Mouse (Mus musculus): ENCODE measurements around the gene Vmn2r39. TPM values are rescaled to one million over a fixed set of nuclear protein-coding genes. Genes with fewer than 3 reads are reported as not detected.

Vmn2r39 gene
- polyA plus RNA-seq (2017; shearing (Covaris generic)): not detected

DNA sequence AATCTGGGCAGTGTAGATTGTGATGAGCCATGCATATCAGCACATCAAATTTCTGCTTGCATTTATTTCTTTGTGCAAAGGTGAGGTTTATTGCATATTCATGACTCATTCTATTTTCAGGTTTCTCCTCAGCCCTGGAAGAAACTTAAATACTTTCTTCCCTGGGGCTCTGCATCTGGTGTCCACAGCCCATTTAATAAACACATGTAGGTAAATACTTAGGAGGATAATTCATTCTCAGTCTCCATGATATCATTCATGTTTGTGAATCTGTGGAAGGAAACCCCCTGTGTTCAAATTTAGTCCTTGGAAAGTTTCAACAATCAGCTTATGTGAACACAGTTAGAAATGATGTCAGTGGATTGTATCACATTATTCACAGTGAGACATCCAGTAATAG, at the start of gene Vmn2r39:
Gene Vmn2r39 (minus strand): TSS at position 101 of the 400 bp plus-strand sequence.

Other genes starting within 250 kb of the Vmn2r39 start
- not detected for gene Vmn2r40, start 99.4 kb downstream of the Vmn2r39 start, polyA plus RNA-seq (2017; shearing (Covaris generic))
- not detected for gene Vmn2r38, start 67.1 kb upstream of the Vmn2r39 start, polyA plus RNA-seq (2017; shearing (Covaris generic))
- gene Vmn2r37, start 192.9 kb upstream of the Vmn2r39 start, polyA plus RNA-seq (2017; shearing (Covaris generic)): not detected